Comparison of ENCODE assay signal across 8 mouse cellular contexts in genomic region chr12:85169117-85169858, GRCm38 (mm10). TPM values are rescaled to one million over a fixed set of nuclear protein-coding genes. Genes with fewer than 3 reads are reported as not detected.
DNase-seq lines count a peak whose midpoint lies in the region; ATAC-seq and TF ChIP-seq lines count a peak whose summit lies in the region.

No protein-coding gene starts in this region.

- H3K4me1 ChIP-seq in heart, embryonic 14.5 days (ENCODE audit: control insufficient read depth in 2 of 2, insufficient read depth in 2 of 2, low read length in 2 of 2): peaks cover 18 to 26% of the 10 kb centered on the region in 2 experiments
- H3K4me1 ChIP-seq in kidney, postnatal 0 days (replicated peaks; ENCODE audit: insufficient read depth, low read length): no peaks in the 10 kb centered on the region
- peaks cover 2% of the 10 kb centered on the region; the same call in 1 of the 2 replicates for H3K4me1 ChIP-seq in liver, adult 2 months (ENCODE audit: control insufficient read depth, insufficient read depth, low read length)

- H3K27ac ChIP-seq in heart, embryonic 14.5 days (replicated peaks in 1 of 2; ENCODE audit: control insufficient read depth in 1 of 2, insufficient read depth in 1 of 2, low read depth in 2 of 2, low read length in 2 of 2): no peak overlapping the region
- no peak overlapping the region for H3K27ac ChIP-seq in kidney, postnatal 0 days
- no peak overlapping the region for H3K27ac ChIP-seq in liver, adult 2 months (replicated peaks; ENCODE audit: insufficient read depth, low read depth, low read length)

- TF ChIP-seq POLR2A in brain, embryonic 14.5 days (IDR thresholded peaks at IDR 0.05; ENCODE audit: borderline replicate concordance, extremely low read depth, insufficient read depth, insufficient read length, poor library complexity, severe bottlenecking): no peak
- no peak for TF ChIP-seq POLR2A in liver, adult 2 months (IDR thresholded peaks at IDR 0.05; ENCODE audit: extremely low read depth, insufficient read depth, low read length)

- H3K27me3 ChIP-seq in heart, embryonic 14.5 days (ENCODE audit: control insufficient read depth, insufficient read depth, low read length): no peaks in the 10 kb centered on the region
- no peaks in the 10 kb centered on the region for H3K27me3 ChIP-seq in kidney, postnatal 0 days (ENCODE audit: insufficient read depth, low read length)
- no peaks in the 10 kb centered on the region for H3K27me3 ChIP-seq in liver, adult 2 months (ENCODE audit: control insufficient read depth, insufficient read depth, low read length)
- no peaks in the 10 kb centered on the region for H3K27me3 ChIP-seq in splenic B cell, adult 2 months (ENCODE audit: control insufficient read depth, insufficient read depth, low read length, poor library complexity, severe bottlenecking)

- DNase-seq in CD4-positive, CD25-positive, alpha-beta regulatory T cell, adult 2 months (ENCODE audit: low read depth, low spot score): peak; percentile 92
- DNase-seq in brain, embryonic 14.5 days (ENCODE audit: low read depth): peak; percentile 87
- peak; percentile 90 for DNase-seq in kidney, postnatal 0 days (ENCODE audit: low spot score)
- peak; percentile 20 for DNase-seq in liver, adult 2 months (ENCODE audit: extremely low read depth, low read depth, low spot score)
- DNase-seq in splenic B cell, adult 2 months (ENCODE audit: low read depth, low spot score): peak; percentile 88

- peak; percentile 96 for TF ChIP-seq CTCF in brain, embryonic 14.5 days (IDR thresholded peaks at IDR 0.05; ENCODE audit: borderline replicate concordance, extremely low read depth, insufficient read depth, insufficient read length)
- TF ChIP-seq CTCF in kidney, postnatal 0 days (IDR thresholded peaks at IDR 0.05; ENCODE audit: low read depth): peak; percentile 96
- peak; percentile 90 for TF ChIP-seq CTCF in liver, adult 2 months (IDR thresholded peaks at IDR 0.05; ENCODE audit: low read depth, low read length)

- peak; percentile 63; the same call in 1 of the 2 replicates for ATAC-seq in erythroid progenitor cell, adult 5-6 weeks (replicated peaks; ENCODE audit: low FRiP score, poor library complexity, severe bottlenecking)
- no peak for ATAC-seq in heart, embryonic 14.5 days (ENCODE audit: insufficient number of reproducible peaks, insufficient read depth, low FRiP score, low read depth)
- ATAC-seq in kidney, postnatal 0 days (replicated peaks; ENCODE audit: low FRiP score, low read depth): peak; percentile 70
- peak; percentile 71 for ATAC-seq in monocyte, adult 5-6 weeks (replicated peaks; ENCODE audit: insufficient number of reproducible peaks, low FRiP score, low TSS enrichment, poor library complexity, severe bottlenecking)

- WGBS in heart, embryonic 14.5 days: 29% methylated on average over 27 of the region's 27 CpGs
- WGBS in kidney, postnatal 0 days: 34% methylated on average over 27 of the region's 27 CpGs
- 25% methylated on average over 27 of the region's 27 CpGs for WGBS in liver, adult 2 months

- no peak overlapping the region for H3K4me3 ChIP-seq in heart, embryonic 14.5 days (ENCODE audit: control insufficient read depth in 1 of 2, insufficient read depth in 1 of 2, low read depth in 1 of 2, low read length in 2 of 2)
- no peak overlapping the region for H3K4me3 ChIP-seq in kidney, postnatal 0 days (replicated peaks; ENCODE audit: low read depth, low read length)
- H3K4me3 ChIP-seq in liver, adult 2 months (ENCODE audit: insufficient read depth, low read depth, low read length): no peak overlapping the region

- peak overlapping the region; percentile 36 for H3K4me2 ChIP-seq in heart, embryonic 14.5 days (ENCODE audit: low read length)
- H3K4me2 ChIP-seq in kidney, postnatal 0 days (ENCODE audit: low read length): peak overlapping the region; percentile 44

- H3K9ac ChIP-seq in heart, embryonic 14.5 days (ENCODE audit: low read length): peak overlapping the region; percentile 35; the same call in 1 of the 2 replicates
- 0 out of 2 replicates have a peak overlapping the region, but pooled peaks have one; percentile 31 for H3K9ac ChIP-seq in kidney, postnatal 0 days (ENCODE audit: low read depth, low read length)
- no peak overlapping the region for H3K9ac ChIP-seq in liver, adult 2 months (ENCODE audit: low read depth, low read length)

- H3K36me3 ChIP-seq in heart, embryonic 14.5 days (ENCODE audit: control insufficient read depth, insufficient read depth, low read length): peaks cover 12% of the 10 kb centered on the region
- no peaks in the 10 kb centered on the region for H3K36me3 ChIP-seq in kidney, postnatal 0 days (ENCODE audit: insufficient read depth, low read length)
- no peaks in the 10 kb centered on the region for H3K36me3 ChIP-seq in liver, adult 2 months (ENCODE audit: control insufficient read depth, insufficient read depth, low read length)
- no peaks in the 10 kb centered on the region for H3K36me3 ChIP-seq in splenic B cell, adult 2 months (ENCODE audit: control insufficient read depth, insufficient read depth, low read length, poor library complexity, severe bottlenecking)

- no peaks in the 10 kb centered on the region for H3K79me2 ChIP-seq in liver, adult 2 months (ENCODE audit: control insufficient read depth, insufficient read depth, low read length)

- H3K9me3 ChIP-seq in heart, embryonic 14.5 days (ENCODE audit: control insufficient read depth, low read length): no peaks in the 10 kb centered on the region
- H3K9me3 ChIP-seq in kidney, postnatal 0 days (replicated peaks; ENCODE audit: low read length): no peaks in the 10 kb centered on the region

RNA-seq across cellular contexts. Expression of gene Pgf, which starts 8.3 kb away (rescaled TPM):
- 5.0 and 5.7 TPM in 2 replicates for polyA plus RNA-seq in brain, embryonic 14.5 days (2012; rRNA removed)
- total RNA-seq in erythroid progenitor cell, adult 5-6 weeks (2015; ENCODE audit: low replicate concordance): not detected in 2 replicates
- 0.39 TPM in 1 of 2 replicates, not detected in the other for total RNA-seq in erythroid progenitor cell, adult 5-6 weeks (2017; ENCODE audit: low replicate concordance)
- polyA plus RNA-seq in heart, embryonic 14.5 days (2014; fragmentation: Nextera tagmentation; extraction: Ambion mirVana): 8.9 and 10.6 TPM in 2 replicates
- 5.6 and 6.1 TPM in 2 replicates for polyA plus RNA-seq in kidney, postnatal 0 days (2015; fragmentation: Nextera tagmentation; extraction: Ambion mirVana)
- total RNA-seq in liver, adult 2 months (2014; rRNA removed): not detected in 2 replicates
- polyA plus RNA-seq in liver, adult 2 months (2012; rRNA removed): not detected in 2 replicates
- not detected in 3 replicates for total RNA-seq in monocyte, adult 5-6 weeks (2017)

RNA-seq across cellular contexts. Expression of gene Rps6kl1, which starts 18.2 kb away (rescaled TPM):
- polyA plus RNA-seq in brain, embryonic 14.5 days (2012; rRNA removed): 26.9 and 28.2 TPM in 2 replicates
- total RNA-seq in erythroid progenitor cell, adult 5-6 weeks (2015; ENCODE audit: low replicate concordance): not detected in 2 replicates
- not detected in 2 replicates for total RNA-seq in erythroid progenitor cell, adult 5-6 weeks (2017; ENCODE audit: low replicate concordance)
- polyA plus RNA-seq in heart, embryonic 14.5 days (2014; fragmentation: Nextera tagmentation; extraction: Ambion mirVana): 0.77 and 1.1 TPM in 2 replicates
- 0.87 and 1.1 TPM in 2 replicates for polyA plus RNA-seq in kidney, postnatal 0 days (2015; fragmentation: Nextera tagmentation; extraction: Ambion mirVana)
- 0.28 and 0.34 TPM in 2 replicates for total RNA-seq in liver, adult 2 months (2014; rRNA removed)
- 0.39 and 0.48 TPM in 2 replicates for polyA plus RNA-seq in liver, adult 2 months (2012; rRNA removed)
- total RNA-seq in monocyte, adult 5-6 weeks (2017): 0.19 TPM in 1 of 3 replicates, not detected in the others

RNA-seq across cellular contexts. Expression of gene Eif2b2, which starts 50.0 kb away (rescaled TPM):
- 118 and 154 TPM in 2 replicates for polyA plus RNA-seq in brain, embryonic 14.5 days (2012; rRNA removed)
- 10.9 and 12.3 TPM in 2 replicates for total RNA-seq in erythroid progenitor cell, adult 5-6 weeks (2015; ENCODE audit: low replicate concordance)
- 30.0 and 48.4 TPM in 2 replicates for total RNA-seq in erythroid progenitor cell, adult 5-6 weeks (2017; ENCODE audit: low replicate concordance)
- 49.7 and 60.0 TPM in 2 replicates for polyA plus RNA-seq in heart, embryonic 14.5 days (2014; fragmentation: Nextera tagmentation; extraction: Ambion mirVana)
- polyA plus RNA-seq in kidney, postnatal 0 days (2015; fragmentation: Nextera tagmentation; extraction: Ambion mirVana): 76.0 and 82.0 TPM in 2 replicates
- 17.9 and 23.1 TPM in 2 replicates for total RNA-seq in liver, adult 2 months (2014; rRNA removed)
- polyA plus RNA-seq in liver, adult 2 months (2012; rRNA removed): 37.0 and 54.8 TPM in 2 replicates
- total RNA-seq in monocyte, adult 5-6 weeks (2017): 32.1 to 63.3 TPM (median 55.5 TPM) in 3 replicates

RNA-seq across cellular contexts. Expression of gene Dlst, which starts 58.7 kb away (rescaled TPM):
- 145 and 157 TPM in 2 replicates for polyA plus RNA-seq in brain, embryonic 14.5 days (2012; rRNA removed)
- total RNA-seq in erythroid progenitor cell, adult 5-6 weeks (2015; ENCODE audit: low replicate concordance): 106 and 118 TPM in 2 replicates
- 181 and 293 TPM in 2 replicates for total RNA-seq in erythroid progenitor cell, adult 5-6 weeks (2017; ENCODE audit: low replicate concordance)
- 197 and 203 TPM in 2 replicates for polyA plus RNA-seq in heart, embryonic 14.5 days (2014; fragmentation: Nextera tagmentation; extraction: Ambion mirVana)
- polyA plus RNA-seq in kidney, postnatal 0 days (2015; fragmentation: Nextera tagmentation; extraction: Ambion mirVana): 123 and 131 TPM in 2 replicates
- 149 and 150 TPM in 2 replicates for total RNA-seq in liver, adult 2 months (2014; rRNA removed)
- polyA plus RNA-seq in liver, adult 2 months (2012; rRNA removed): 111 and 112 TPM in 2 replicates
- total RNA-seq in monocyte, adult 5-6 weeks (2017): 309 to 346 TPM (median 316 TPM) in 3 replicates

RNA-seq across cellular contexts. Expression of gene Prox2, which starts 58.7 kb away (rescaled TPM):
- 0.60 and 0.98 TPM in 2 replicates for polyA plus RNA-seq in brain, embryonic 14.5 days (2012; rRNA removed)
- 7.5 and 14.1 TPM in 2 replicates for total RNA-seq in erythroid progenitor cell, adult 5-6 weeks (2015; ENCODE audit: low replicate concordance)
- 6.0 and 21.6 TPM in 2 replicates for total RNA-seq in erythroid progenitor cell, adult 5-6 weeks (2017; ENCODE audit: low replicate concordance)
- polyA plus RNA-seq in heart, embryonic 14.5 days (2014; fragmentation: Nextera tagmentation; extraction: Ambion mirVana): 1.9 and 2.9 TPM in 2 replicates
- polyA plus RNA-seq in kidney, postnatal 0 days (2015; fragmentation: Nextera tagmentation; extraction: Ambion mirVana): 3.0 and 3.3 TPM in 2 replicates
- 1.8 and 1.9 TPM in 2 replicates for total RNA-seq in liver, adult 2 months (2014; rRNA removed)
- 1.3 and 1.5 TPM in 2 replicates for polyA plus RNA-seq in liver, adult 2 months (2012; rRNA removed)
- 5.0 TPM in 1 of 3 replicates, not detected in the others for total RNA-seq in monocyte, adult 5-6 weeks (2017)

Comparison
In these comparisons a context has a peak if more than half of its experiments do, and no peak if none do; other contexts are left out.
1. DNase-seq: peak in every context shown above with its lines; median percentile 92 in CD4-positive, CD25-positive, alpha-beta regulatory T cell, adult 2 months; 90 in kidney, postnatal 0 days; 88 in splenic B cell, adult 2 months; 87 in brain, embryonic 14.5 days; 20 in liver, adult 2 months.
2. RNA of gene Rps6kl1, which starts 18.2 kb away (polyA plus RNA-seq): 26.9 to 28.2 TPM in brain, embryonic 14.5 days; 0.87 to 1.1 TPM in kidney, postnatal 0 days, 0.77 to 1.1 TPM in heart, embryonic 14.5 days and 0.39 to 0.48 TPM in liver, adult 2 months; every median in the first group is over 10 times any median in the second.
3. Peak in every context shown above with its lines, with median percentiles within 50 percentile points of each other: CTCF ChIP-seq.